Comparison of ENCODE assay signal across 15 mouse cellular contexts in the genomic region with DNA sequence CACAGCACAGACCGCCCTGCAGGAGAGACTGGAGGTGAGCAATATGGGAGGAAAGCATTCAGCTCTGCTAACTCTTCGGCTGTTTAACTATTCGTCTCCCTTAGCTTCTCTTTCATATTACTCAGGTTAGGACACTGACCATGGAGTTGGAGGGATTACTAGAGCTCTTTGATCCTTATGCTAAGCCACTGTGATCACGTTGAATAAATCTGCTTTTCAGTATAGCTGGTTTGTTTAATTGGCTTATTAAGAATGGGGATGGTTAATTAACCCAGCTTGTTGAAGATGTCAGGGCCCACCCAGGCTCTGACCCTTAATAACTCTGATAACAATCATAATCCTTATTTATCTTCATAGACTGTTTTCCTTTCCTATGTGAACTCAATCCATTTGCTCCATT.
"Had no signal": no experiment of that assay in that cellular context is flagged by ENCODE, and none has a peak within 500 bp of the region (broad histone marks: within the 10 kb centered on the region; RNA-seq: fewer than 3 reads in every experiment).

No protein-coding gene starts in this region.

- H3K4me1 ChIP-seq: neural tube, embryonic 12.5 days; neural tube, embryonic 13.5 days; neural tube, embryonic 15.5 days; stomach, embryonic 15.5 days had no signal

- H3K4me3 ChIP-seq: neural tube, embryonic 12.5 days; neural tube, embryonic 13.5 days; neural tube, embryonic 15.5 days; stomach, embryonic 15.5 days had no signal

- H3K9ac ChIP-seq: neural tube, embryonic 12.5 days; neural tube, embryonic 13.5 days; neural tube, embryonic 15.5 days; stomach, embryonic 15.5 days had no signal

- H3K36me3 ChIP-seq: neural tube, embryonic 12.5 days; neural tube, embryonic 13.5 days; neural tube, embryonic 15.5 days; stomach, embryonic 15.5 days had no signal

- DNase-seq: right cerebral cortex, adult 18-20 months; right cerebral cortex, postnatal 14 days; right cerebral cortex, postnatal 25 days; spleen, adult 18-20 months; thymus, adult 18-20 months; thymus, adult 2 months; thymus, postnatal 14 days; thymus, postnatal 25 days; thymus, postnatal 36 days; thymus, postnatal 4 days had no signal

- H3K27ac ChIP-seq: neural tube, embryonic 12.5 days; neural tube, embryonic 13.5 days; neural tube, embryonic 15.5 days; stomach, embryonic 15.5 days; stomach, postnatal 0 days had no signal

- H3K9me3 ChIP-seq: neural tube, embryonic 12.5 days; neural tube, embryonic 13.5 days; neural tube, embryonic 15.5 days; stomach, embryonic 15.5 days had no signal

- H3K4me2 ChIP-seq: neural tube, embryonic 12.5 days; neural tube, embryonic 13.5 days; neural tube, embryonic 15.5 days; stomach, embryonic 15.5 days had no signal

- H3K27me3 ChIP-seq: neural tube, embryonic 12.5 days; neural tube, embryonic 13.5 days; neural tube, embryonic 15.5 days; stomach, embryonic 15.5 days had no signal
